Mouse (Mus musculus) embryonic facial prominence, embryonic 10.5 days (tissue): ENCODE measurements around the gene Cers5. TPM values are rescaled to one million over a fixed set of nuclear protein-coding genes. Genes with fewer than 3 reads are reported as not detected.
"Not testable (repeated sequence)": the region's sequence is repeated elsewhere in the genome, so short reads cannot be mapped to it uniquely, and the experiment has no call there.

Source experiments
- DNase-seq: peaks from one replicate; pipeline ENCODE4 v3.0.0-alpha.2; 2017; ENCODE audit warnings: low spot score
- H3K27ac ChIP-seq: fragments of 300-500 bp; sonication (generic); replicated peaks from 2 replicates; pipeline ENCODE4 v1.5.1; 2016; ENCODE audit warnings: mild to moderate bottlenecking
- H3K27me3 ChIP-seq: fragments of 300-500 bp; sonication (generic); replicated peaks from 2 replicates; pipeline ENCODE4 v1.6.1; 2016; ENCODE audit warnings: low read depth, mild to moderate bottlenecking; ENCODE audit not compliant: poor library complexity, severe bottlenecking
- H3K36me3 ChIP-seq: fragments of 300-500 bp; sonication (generic); replicated peaks from 2 replicates; pipeline ENCODE4 v1.6.1; 2016; ENCODE audit warnings: mild to moderate bottlenecking, moderate library complexity
- H3K4me1 ChIP-seq: fragments of 300-500 bp; sonication (generic); 2 replicates; pipeline ENCODE4 v1.6.1; 2016
- H3K4me3 ChIP-seq: fragments of 300-500 bp; sonication (generic); 2 replicates; pipeline ENCODE4 v1.5.1; 2016; ENCODE audit warnings: mild to moderate bottlenecking, moderate library complexity
- H3K9me3 ChIP-seq: fragments of 300-500 bp; sonication (generic); 2 replicates; pipeline ENCODE4 v1.6.1; 2016; ENCODE audit warnings: mild to moderate bottlenecking
- WGBS: fragments of 180-500 bp; shearing (Covaris S2); methylation state at CpG from one replicate; pipeline ENCODE4 v1.1.7; 2016; 5-methylcytosine and 5-hydroxymethylcytosine counted together
- polyA plus RNA-seq: library from polyadenylated mRNA; unstranded; fragments of >200 nt; fragmentation: Nextera tagmentation; extraction: Ambion mirVana; gene quantifications from 2 replicates; pipeline ENCODE4 v1.2.1, GENCODE M21; 2016

Gene Cers5
- 60.2 and 63.8 TPM in 2 replicates for polyA plus RNA-seq

GRCm38 (mm10) chr15:99772881-99772924, at the start of gene Cers5:
Gene Cers5 (minus strand): TSS chr15:99772885.
- Histone ChIP-seq H3K4me3 (peak within 1 kb of the TSS; percentile 93), H3K27ac (peak within 1 kb of the TSS; percentile 97), H3K4me1 (peaks cover 30% of the 10 kb centered on the region)
- not testable (repeated sequence) for H3K36me3 ChIP-seq, DNase-seq, H3K27me3 ChIP-seq, H3K9me3 ChIP-seq

- Histone ChIP-seq H3K27me3 (no peaks in the 10 kb centered on the region), H3K4me1 (peaks cover 54% of the 10 kb centered on the region), H3K4me3 (peak overlapping the region; percentile 65), H3K36me3 (peaks cover 23% of the 10 kb centered on the region), H3K27ac (peak overlapping the region; percentile 96), H3K9me3 (peaks cover 12% of the 10 kb centered on the region; the same call in 1 of the 2 replicates)
- WGBS, result 26% methylated on average over 14 of the region's 14 CpGs
- peak; percentile 80 for DNase-seq
Measured at GRCm38 (mm10) chr15:99819621-99820279, 47.1 kb upstream of the Cers5 start.

- DNase-seq, result no peak
Measured at GRCm38 (mm10) chr15:99819109-99819440, 46.4 kb upstream of the Cers5 start.

GRCm38 (mm10) chr15:99818321-99819108, 45.8 kb upstream of the Cers5 start:
- peak overlapping the region; percentile 65 for H3K4me3 ChIP-seq
- WGBS, result 8% methylated on average over 13 of the region's 13 CpGs
- peak overlapping the region; percentile 96 for H3K27ac ChIP-seq
- peaks cover 12% of the 10 kb centered on the region; the same call in 1 of the 2 replicates for H3K9me3 ChIP-seq
- peak; percentile 83 for DNase-seq
- peaks cover 51% of the 10 kb centered on the region for H3K4me1 ChIP-seq
- peaks cover 35% of the 10 kb centered on the region for H3K36me3 ChIP-seq
- H3K27me3 ChIP-seq, result no peaks in the 10 kb centered on the region

More at GRCm38 (mm10) chr15:99819109-99819440, 46.4 kb upstream of the Cers5 start:
- H3K27ac ChIP-seq, result peak overlapping the region; percentile 96
- peaks cover 56% of the 10 kb centered on the region for H3K4me1 ChIP-seq
- H3K4me3 ChIP-seq, result peak overlapping the region; percentile 65
- H3K27me3 ChIP-seq, result no peaks in the 10 kb centered on the region
- WGBS, result 17% methylated on average over 6 of the region's 6 CpGs
- H3K9me3 ChIP-seq, result peaks cover 12% of the 10 kb centered on the region; the same call in 1 of the 2 replicates
- peaks cover 30% of the 10 kb centered on the region for H3K36me3 ChIP-seq

DNA sequence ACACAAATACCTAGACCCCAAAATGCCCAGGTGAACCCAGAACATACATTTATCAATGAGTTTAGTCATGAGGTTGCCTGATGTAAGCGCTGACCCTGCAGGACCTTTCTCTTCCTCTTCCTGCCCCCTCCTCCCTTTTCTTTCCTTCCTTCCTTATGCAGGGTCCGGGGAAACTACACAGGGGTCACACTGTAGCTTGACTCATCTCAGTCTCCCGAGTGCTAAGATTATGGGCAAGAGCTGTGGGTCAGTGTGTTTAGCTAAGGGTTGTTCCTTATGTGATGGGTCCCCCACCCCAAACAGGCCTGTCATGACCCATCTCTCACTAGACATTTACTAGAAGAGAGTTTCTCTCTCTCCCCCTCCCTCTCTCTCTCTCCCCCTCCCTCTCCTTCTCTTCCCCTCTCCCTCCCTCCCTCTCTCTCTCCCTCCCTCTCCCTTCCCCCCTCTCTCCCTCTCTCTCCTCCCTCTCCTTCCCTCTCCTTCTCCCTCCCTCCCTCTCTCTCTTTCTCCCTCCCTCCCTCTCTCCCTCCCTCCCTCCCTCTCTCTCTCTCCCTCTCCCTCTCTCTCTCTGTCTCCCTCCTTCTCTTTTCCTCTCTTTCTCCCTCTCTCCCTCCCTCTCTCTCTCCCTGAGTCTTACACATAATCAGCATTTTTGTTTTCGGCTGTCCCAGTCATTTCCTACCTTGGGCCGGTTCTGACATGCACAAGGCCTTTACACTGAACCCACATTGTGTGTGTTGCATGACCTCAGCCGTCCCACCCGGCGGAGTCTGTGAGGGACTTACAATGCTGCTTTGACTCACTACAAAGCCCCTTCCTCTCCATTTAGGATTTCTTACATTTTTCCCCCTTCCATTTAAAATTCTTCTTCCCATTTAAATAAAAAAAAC, 44.9 kb upstream of the Cers5 start:
- 14% methylated on average over 8 of the region's 8 CpGs for WGBS
- Histone ChIP-seq H3K4me1 (peaks cover 44% of the 10 kb centered on the region), H3K36me3 (peaks cover 38% of the 10 kb centered on the region), H3K27ac (peak overlapping the region; percentile 96), H3K9me3 (peaks cover 12% of the 10 kb centered on the region; the same call in 1 of the 2 replicates), H3K4me3 (peak overlapping the region; percentile 65), H3K27me3 (no peaks in the 10 kb centered on the region)
- DNase-seq, result peak; percentile 62

DNA sequence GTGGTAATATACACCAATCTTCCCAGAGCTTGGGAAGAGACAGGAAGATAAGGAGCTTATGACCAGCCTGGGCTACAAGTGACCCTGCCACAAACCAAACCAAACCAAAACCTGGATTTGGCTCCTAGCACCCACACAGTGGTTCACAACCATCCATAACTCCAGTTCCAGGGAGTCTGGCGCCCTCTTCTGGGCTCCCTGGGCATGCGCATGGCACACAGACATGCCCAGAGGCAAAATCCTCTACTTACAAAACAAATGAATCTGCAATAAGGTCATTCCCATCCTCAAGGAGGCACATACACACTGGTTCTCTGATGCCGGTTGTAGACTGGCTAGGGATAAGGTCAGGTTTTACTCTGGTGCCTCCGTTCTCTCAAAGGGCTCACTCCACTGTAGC, 43.3 kb upstream of the Cers5 start:
- H3K27me3 ChIP-seq, result no peaks in the 10 kb centered on the region
- peak overlapping the region; percentile 65; the same call in 1 of the 2 replicates for H3K4me3 ChIP-seq
- 92% methylated on average over 4 of the region's 4 CpGs for WGBS
- peaks cover 53% of the 10 kb centered on the region for H3K4me1 ChIP-seq
- DNase-seq, result no peak
- no peak overlapping the region for H3K27ac ChIP-seq
- H3K36me3 ChIP-seq, result peaks cover 50% of the 10 kb centered on the region
- peaks cover 12% of the 10 kb centered on the region; the same call in 1 of the 2 replicates for H3K9me3 ChIP-seq

DNA sequence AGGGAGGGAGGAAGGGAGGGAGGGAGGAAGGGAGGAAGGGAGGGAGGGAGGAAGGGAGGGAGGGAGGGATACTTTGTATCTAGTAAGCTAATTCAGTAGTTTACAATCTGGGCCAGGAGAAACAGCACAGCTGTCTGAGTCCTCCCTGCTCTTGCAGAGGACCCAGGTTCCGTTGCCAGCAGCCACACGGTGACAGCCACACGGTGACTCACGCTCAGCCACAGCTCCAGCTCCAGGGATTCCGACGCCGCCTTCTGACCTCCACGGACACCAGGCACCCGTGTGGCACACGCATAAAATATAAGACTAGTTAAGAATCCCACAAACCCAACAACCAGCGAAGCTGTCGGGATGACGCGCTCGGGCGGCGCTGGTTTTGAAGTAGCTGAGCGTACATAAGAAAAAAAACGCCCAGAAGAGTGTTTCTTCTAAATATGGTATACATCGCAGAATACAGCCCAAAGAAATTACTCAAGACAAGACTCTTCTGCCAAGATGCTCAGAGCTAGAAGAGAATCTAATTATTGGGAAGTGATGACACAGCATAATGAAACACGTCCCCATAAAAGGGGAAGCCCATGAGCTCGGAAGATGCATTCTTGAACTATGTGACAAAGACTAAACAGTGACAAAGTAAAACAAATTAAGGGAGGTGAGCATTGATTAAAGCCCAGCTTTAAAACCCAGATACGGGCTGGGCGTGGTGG, 42.0 kb upstream of the Cers5 start:
- H3K9me3 ChIP-seq, result peaks cover 12% of the 10 kb centered on the region; the same call in 1 of the 2 replicates
- no peak for DNase-seq
- peaks cover 60% of the 10 kb centered on the region for H3K36me3 ChIP-seq
- peaks cover 40% of the 10 kb centered on the region for H3K4me1 ChIP-seq
- no peaks in the 10 kb centered on the region for H3K27me3 ChIP-seq
- no peak overlapping the region for H3K4me3 ChIP-seq
- WGBS, result 95% methylated on average over 24 of the region's 24 CpGs
- no peak overlapping the region for H3K27ac ChIP-seq

GRCm38 (mm10) chr15:99813639-99814038, 41.0 kb upstream of the Cers5 start:
- H3K36me3 ChIP-seq, result peaks cover 66% of the 10 kb centered on the region
- no peak overlapping the region for H3K4me3 ChIP-seq
- H3K4me1 ChIP-seq, result peaks cover 36% of the 10 kb centered on the region
- H3K27me3 ChIP-seq, result no peaks in the 10 kb centered on the region
- DNase-seq, result no peak
- peaks cover 12% of the 10 kb centered on the region; the same call in 1 of the 2 replicates for H3K9me3 ChIP-seq
- WGBS, result 96% methylated on average over 6 of the region's 6 CpGs
- H3K27ac ChIP-seq, result no peak overlapping the region

DNA sequence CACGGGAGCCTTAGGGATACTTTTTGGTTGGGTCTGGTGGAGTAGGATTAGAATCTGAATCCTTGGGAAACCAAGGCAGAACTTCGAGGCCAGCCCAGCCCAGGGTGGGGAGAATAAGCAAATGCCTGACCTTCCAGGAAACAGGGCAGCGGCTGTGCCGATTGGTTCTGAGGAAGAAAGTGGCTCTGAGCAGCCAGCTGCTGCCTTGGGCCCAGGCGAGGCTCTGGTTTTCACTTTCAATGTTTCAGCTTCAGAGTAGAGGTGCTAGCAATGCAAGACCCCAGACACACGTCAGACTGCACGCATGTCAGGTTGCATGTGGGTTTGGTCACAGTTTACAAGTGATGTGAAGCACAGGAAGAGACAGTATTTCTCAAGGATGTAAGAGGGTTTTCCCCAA, 39.4 kb upstream of the Cers5 start:
- peaks cover 74% of the 10 kb centered on the region for H3K36me3 ChIP-seq
- 64% methylated on average over 7 of the region's 7 CpGs for WGBS
- H3K27ac ChIP-seq, result 0 out of 2 replicates have a peak overlapping the region, but pooled peaks have one; percentile 24
- H3K4me1 ChIP-seq, result peaks cover 39% of the 10 kb centered on the region
- H3K9me3 ChIP-seq, result peaks cover 12% of the 10 kb centered on the region; the same call in 1 of the 2 replicates
- DNase-seq, result no peak
- H3K4me3 ChIP-seq, result no peak overlapping the region
- H3K27me3 ChIP-seq, result no peaks in the 10 kb centered on the region

- Histone ChIP-seq H3K36me3 (peaks cover 74% of the 10 kb centered on the region), H3K27me3 (no peaks in the 10 kb centered on the region), H3K27ac (0 out of 2 replicates have a peak overlapping the region, but pooled peaks have one; percentile 45), H3K9me3 (no peaks in the 10 kb centered on the region), H3K4me3 (no peak overlapping the region), H3K4me1 (peaks cover 53% of the 10 kb centered on the region)
- 44% methylated on average over 21 of the region's 21 CpGs for WGBS
- no peak for DNase-seq
Measured at GRCm38 (mm10) chr15:99807776-99808735, 35.4 kb upstream of the Cers5 start.

DNA sequence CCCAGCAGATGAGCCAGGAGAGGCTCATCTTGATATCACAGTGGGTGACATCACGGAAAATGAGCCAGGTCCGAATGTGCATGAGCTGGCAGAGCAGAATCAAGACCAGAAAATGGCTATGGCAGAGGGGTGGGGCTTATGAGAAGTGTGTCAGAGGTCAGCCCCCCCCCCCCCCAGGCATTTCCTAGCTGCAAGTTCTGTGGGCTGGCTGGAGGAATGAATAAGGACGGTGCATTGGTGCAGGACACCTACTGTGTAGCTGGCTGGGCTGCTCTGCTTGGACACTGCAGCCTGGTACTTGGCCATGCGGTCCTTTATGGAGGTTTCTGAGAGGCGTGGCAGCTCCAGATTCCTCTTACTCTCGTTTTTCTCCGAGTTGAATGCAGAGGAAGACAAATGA, 33.5 kb upstream of the Cers5 start:
- 0 out of 2 replicates have a peak overlapping the region, but pooled peaks have one; percentile 30 for H3K27ac ChIP-seq
- peaks cover 60% of the 10 kb centered on the region for H3K4me1 ChIP-seq
- H3K4me3 ChIP-seq, result no peak overlapping the region
- DNase-seq, result peak; percentile 24
- no peaks in the 10 kb centered on the region for H3K9me3 ChIP-seq
- no peaks in the 10 kb centered on the region for H3K27me3 ChIP-seq
- WGBS, result 47% methylated on average over 7 of the region's 7 CpGs
- peaks cover 66% of the 10 kb centered on the region for H3K36me3 ChIP-seq
